Mouse (Mus musculus): ENCODE measurements around the gene Atp6ap1l.

- no peak for TF ChIP-seq CTCF (IDR thresholded peaks at IDR 0.05; ENCODE audit: borderline replicate concordance, insufficient read depth, low read length)
- TF ChIP-seq POLR2A (IDR thresholded peaks at IDR 0.05; ENCODE audit: low read depth, low read length): no peak
Measured at GRCm38 (mm10) chr13:90896821-90897220, 8.3 kb downstream of the Atp6ap1l start.

Data from embryonic fibroblast, embryonic 13.5 days (primary cell).